Mouse (Mus musculus): ENCODE measurements around the gene Lrig3. TPM values are rescaled to one million over a fixed set of nuclear protein-coding genes. Genes with fewer than 3 reads are reported as not detected.

Gene Lrig3
- polyA plus RNA-seq, 1 experiment from 2014 or later, result 28.2 TPM

DNA sequence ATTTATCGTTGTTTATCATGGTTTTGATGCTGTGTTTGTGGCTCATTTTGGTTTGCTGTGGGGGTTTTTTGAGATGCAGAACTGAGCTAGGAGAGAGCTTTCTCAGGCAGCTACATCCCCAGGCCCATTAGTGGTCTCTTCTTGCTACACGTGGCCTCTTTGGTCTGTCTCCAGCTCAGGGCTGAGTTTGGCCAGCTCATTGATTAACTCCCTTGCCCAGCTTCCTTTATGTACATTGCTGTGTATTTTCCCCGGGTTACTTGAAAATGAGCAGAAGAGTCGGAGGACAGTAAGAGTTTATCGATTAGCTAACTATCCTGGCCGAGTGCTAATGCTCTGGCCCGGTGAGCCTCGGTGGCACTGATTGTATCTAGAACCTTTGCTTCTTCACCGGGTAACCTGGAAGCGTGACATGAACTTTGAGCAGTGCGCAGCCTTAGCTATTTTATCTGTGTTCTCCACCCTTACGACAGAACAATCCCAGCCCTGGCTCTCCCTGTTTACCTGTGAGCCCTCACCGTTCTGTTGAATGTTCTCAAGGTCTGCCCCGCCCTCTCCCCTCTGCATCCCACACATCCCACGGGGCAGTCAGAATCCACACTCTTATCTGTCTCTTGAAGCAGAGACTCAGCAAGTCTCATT lies 53.5 kb downstream of the Lrig3 start:
- H3K27me3 ChIP-seq (replicated peaks; ENCODE audit: low read depth, poor library complexity, severe bottlenecking), result no peaks in the 10 kb centered on the region
- H3K36me3 ChIP-seq (replicated peaks), result peaks cover 51% of the 10 kb centered on the region
- WGBS, result 90% methylated on average over 15 of the region's 15 CpGs
- no peak overlapping the region for H3K4me3 ChIP-seq
- no peak for DNase-seq (ENCODE audit: low spot score)
- no peak overlapping the region for H3K27ac ChIP-seq (replicated peaks)
- no peaks in the 10 kb centered on the region for H3K4me1 ChIP-seq
- no peaks in the 10 kb centered on the region for H3K9me3 ChIP-seq

DNA sequence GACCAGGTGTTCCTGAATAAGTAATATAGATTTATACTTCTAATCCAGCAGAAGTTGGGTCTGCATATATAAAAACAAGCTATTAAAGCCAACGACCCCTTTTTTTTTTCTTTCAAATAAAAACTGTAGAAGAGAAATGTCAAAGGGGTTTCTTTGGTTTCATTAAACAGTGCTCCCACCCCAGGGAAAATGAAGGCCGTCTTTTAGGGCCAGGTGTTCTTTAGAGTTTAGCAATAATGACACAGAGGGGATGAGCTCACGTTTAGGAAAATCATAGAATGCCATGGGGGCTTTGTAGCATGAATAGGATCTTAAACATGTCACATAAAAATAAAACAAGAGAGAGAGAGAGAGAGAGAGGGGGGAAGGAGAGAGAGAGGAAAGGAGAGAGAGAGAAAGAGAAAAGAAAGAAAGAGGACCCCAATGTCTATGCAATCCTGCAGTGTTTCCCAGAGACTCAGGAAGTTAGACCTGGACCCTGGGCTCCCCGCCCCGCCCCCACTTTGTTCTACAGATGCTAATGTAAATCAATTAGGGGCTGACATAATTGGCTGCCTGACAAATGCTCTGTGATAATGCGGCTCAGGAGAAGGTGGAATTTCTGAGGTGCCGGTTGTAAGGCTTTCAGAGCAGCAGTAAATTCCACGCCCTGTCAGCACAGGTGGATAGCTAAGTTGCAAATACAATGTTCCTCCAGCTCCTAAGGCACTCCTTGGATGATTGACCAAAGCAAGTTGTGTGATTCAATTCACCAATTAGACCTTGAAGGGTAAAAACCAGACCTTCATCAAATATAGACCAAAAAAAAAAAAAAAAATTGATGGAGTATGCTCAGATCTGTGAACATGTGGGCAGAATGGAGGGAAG lies 62.8 kb downstream of the Lrig3 start:
- 41% methylated on average over 8 of the region's 8 CpGs for WGBS
- no peaks in the 10 kb centered on the region for H3K27me3 ChIP-seq (replicated peaks; ENCODE audit: low read depth, poor library complexity, severe bottlenecking)

DNA sequence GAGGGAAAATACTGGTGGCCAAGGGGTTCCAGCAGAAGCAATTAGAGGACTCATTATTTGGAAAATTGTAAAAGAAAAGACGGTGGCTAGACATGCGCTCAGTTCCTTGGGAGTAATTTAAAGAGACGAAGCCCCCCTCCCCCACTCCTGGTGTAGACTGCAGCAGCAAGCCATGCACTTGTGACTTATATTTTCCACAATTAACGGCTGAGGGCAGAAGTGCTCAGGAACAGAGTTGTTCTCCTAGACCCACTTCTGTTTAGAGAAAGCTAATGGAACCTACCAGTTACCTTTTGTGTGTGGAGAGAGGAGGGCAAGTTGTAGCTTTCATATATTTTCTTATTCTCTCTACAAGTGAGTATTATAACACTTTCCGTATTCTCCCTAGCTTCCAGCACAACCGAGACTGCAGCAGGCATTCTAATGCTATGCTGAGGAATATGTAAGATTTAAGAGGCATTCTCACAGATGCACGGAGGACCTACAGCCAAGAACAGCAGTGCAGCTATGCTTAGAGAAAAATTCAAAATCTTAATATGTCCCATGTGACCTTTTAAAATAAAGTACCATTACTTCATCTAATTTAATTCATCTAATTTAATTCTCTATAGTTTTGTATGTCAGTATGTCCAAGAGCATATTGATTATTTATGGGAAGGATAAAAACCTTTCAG lies 63.6 kb downstream of the Lrig3 start:
- no peak overlapping the region for H3K27ac ChIP-seq (replicated peaks)
- DNase-seq (ENCODE audit: low spot score), result no peak
- H3K9me3 ChIP-seq, result peaks cover 3% of the 10 kb centered on the region; the same call in 1 of the 2 replicates
- no peak overlapping the region for H3K4me3 ChIP-seq
- peaks cover 15% of the 10 kb centered on the region for H3K4me1 ChIP-seq
- H3K36me3 ChIP-seq (replicated peaks), result no peaks in the 10 kb centered on the region
- H3K27me3 ChIP-seq (replicated peaks; ENCODE audit: low read depth, poor library complexity, severe bottlenecking), result no peaks in the 10 kb centered on the region
- 64% methylated on average over 7 of the region's 7 CpGs for WGBS

More for the DNA sequence above, 62.8 kb downstream of the Lrig3 start:
- no peak for DNase-seq (ENCODE audit: low spot score)
- Histone ChIP-seq H3K4me3 (no peak overlapping the region), H3K9me3 (peaks cover 3% of the 10 kb centered on the region; the same call in 1 of the 2 replicates), H3K4me1 (peaks cover 15% of the 10 kb centered on the region), H3K27ac (replicated peaks) (no peak overlapping the region), H3K36me3 (replicated peaks) (no peaks in the 10 kb centered on the region)

DNA sequence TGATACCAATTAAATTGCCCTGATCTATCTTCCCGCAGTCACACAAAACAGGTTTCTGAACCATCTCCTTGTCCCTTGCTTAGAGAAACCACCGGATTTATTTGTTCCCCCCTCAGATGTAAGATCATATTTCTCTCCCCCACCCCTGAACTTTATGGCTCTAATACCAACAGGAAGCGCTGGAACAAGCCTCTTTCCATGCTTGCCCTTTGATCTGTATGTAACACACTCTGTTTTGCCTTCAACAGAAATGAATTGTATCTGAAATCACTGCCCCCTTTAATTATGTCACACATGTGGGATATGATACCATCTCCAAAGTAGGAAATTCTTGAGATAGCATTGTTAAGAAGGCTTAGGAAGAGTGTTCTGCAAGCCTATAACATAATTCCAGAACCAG lies 90.9 kb downstream of the Lrig3 start:
- WGBS, result 46% methylated on average over 3 of the region's 3 CpGs
- no peak overlapping the region for H3K4me3 ChIP-seq
- no peak for DNase-seq (ENCODE audit: low spot score)

DNA sequence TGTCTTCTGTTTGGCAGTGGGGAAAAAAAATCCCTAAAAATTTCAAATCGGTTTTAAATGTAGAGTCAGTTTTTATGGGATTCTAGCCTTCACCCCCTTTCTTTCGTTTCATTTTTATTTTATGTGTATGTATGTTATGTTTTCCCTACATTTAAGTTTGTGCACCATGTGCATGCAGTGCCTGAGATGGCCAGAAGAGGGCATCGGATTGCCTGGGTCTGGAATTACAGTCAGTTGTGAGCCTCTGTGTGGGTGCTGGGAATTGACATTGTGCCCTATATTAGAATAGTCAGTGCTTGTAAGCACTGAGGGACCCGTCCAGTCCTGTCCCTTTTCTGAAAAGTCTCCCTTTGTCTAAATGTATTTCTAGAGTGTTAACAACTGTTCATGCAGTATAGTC lies 96.8 kb downstream of the Lrig3 start:
- H3K27me3 ChIP-seq (replicated peaks; ENCODE audit: low read depth, poor library complexity, severe bottlenecking), result no peaks in the 10 kb centered on the region
- 84% methylated on average over 4 of the region's 4 CpGs for WGBS
- H3K36me3 ChIP-seq (replicated peaks), result no peaks in the 10 kb centered on the region
- no peak overlapping the region for H3K4me3 ChIP-seq
- H3K9me3 ChIP-seq, result peaks cover 3% of the 10 kb centered on the region; the same call in 1 of the 2 replicates
- no peaks in the 10 kb centered on the region for H3K4me1 ChIP-seq
- no peak overlapping the region for H3K27ac ChIP-seq (replicated peaks)
- DNase-seq (ENCODE audit: low spot score), result no peak

More for the DNA sequence above, 90.9 kb downstream of the Lrig3 start:
- no peaks in the 10 kb centered on the region for H3K36me3 ChIP-seq (replicated peaks)
- no peaks in the 10 kb centered on the region for H3K27me3 ChIP-seq (replicated peaks; ENCODE audit: low read depth, poor library complexity, severe bottlenecking)
- H3K27ac ChIP-seq (replicated peaks), result no peak overlapping the region
- H3K4me1 ChIP-seq, result peaks cover 17% of the 10 kb centered on the region
- no peaks in the 10 kb centered on the region for H3K9me3 ChIP-seq

Small RNA genes within 50 kb of the gene (microRNA-seq; reads per million reads assigned to microRNA genes)
- gene Gm22183, result not detected
